Mouse (Mus musculus): ENCODE results near the gene Pou3f3.

- TF ChIP-seq CTCF (conservative IDR thresholded peaks at IDR 0.05; ENCODE audit: low read length): no peak
- TF ChIP-seq POU5F1 (IDR thresholded peaks at IDR 0.05; ENCODE audit: borderline replicate concordance, low read length): no peak
Measured at GRCm38 (mm10) chr1:42703851-42704613, 8.5 kb downstream of the Pou3f3 start.

Measured in E14TG2a.4 (cell line).